Mouse (Mus musculus): Measurements from ENCODE around the gene Znhit6. TPM values are rescaled to one million over a fixed set of nuclear protein-coding genes. Genes with fewer than 3 reads are reported as not detected.

Gene Znhit6
- total and polyA plus RNA-seq, 2 experiments from 2014 or later: 8.1 to 36.6 TPM

- no peak for DNase-seq (ENCODE audit: low spot score)
- H3K4me1 ChIP-seq (ENCODE audit: insufficient read depth, low read length): peaks cover 8% of the 10 kb centered on the region; the same call in 1 of the 2 replicates
These were observed 871 bp downstream of the Znhit6 start for GRCm38 (mm10) chr3:145576876-145577275.

GRCm38 (mm10) chr3:145583043-145583442 lies 7.0 kb downstream of the Znhit6 start:
- Histone ChIP-seq H3K4me1 (ENCODE audit: insufficient read depth, low read length) (no peaks in the 10 kb centered on the region), H3K9ac (replicated peaks; ENCODE audit: low read length, poor library complexity, severe bottlenecking) (no peak overlapping the region), H3K27me3 (ENCODE audit: insufficient read depth, low read length) (no peaks in the 10 kb centered on the region), H3K4me3 (ENCODE audit: low read depth, low read length) (no peak overlapping the region), H3K27ac (ENCODE audit: low read depth, low read length) (no peak overlapping the region), H3K9me3 (ENCODE audit: low read length) (no peaks in the 10 kb centered on the region), H3K4me2 (ENCODE audit: low read depth, low read length, poor library complexity, severe bottlenecking) (no peak overlapping the region), H3K36me3 (ENCODE audit: insufficient read depth, low read length) (peaks cover 36% of the 10 kb centered on the region)
- DNase-seq (ENCODE audit: low spot score) (no peak), ATAC-seq (ENCODE audit: low FRiP score) (no peak)
- no peak for TF ChIP-seq CTCF (IDR thresholded peaks at IDR 0.05)
- WGBS: 91% methylated on average over 4 of the region's 4 CpGs

More at GRCm38 (mm10) chr3:145576876-145577275, 871 bp downstream of the Znhit6 start:
- peak overlapping the region; percentile 80 for H3K4me2 ChIP-seq (ENCODE audit: low read depth, low read length, poor library complexity, severe bottlenecking)
- no peak for TF ChIP-seq CTCF (IDR thresholded peaks at IDR 0.05)
- H3K27ac ChIP-seq (ENCODE audit: low read depth, low read length): peak overlapping the region; percentile 77; the same call in 1 of the 2 replicates
- H3K27me3 ChIP-seq (ENCODE audit: insufficient read depth, low read length): no peaks in the 10 kb centered on the region
- peak overlapping the region; percentile 82 for H3K9ac ChIP-seq (replicated peaks; ENCODE audit: low read length, poor library complexity, severe bottlenecking)
- H3K4me3 ChIP-seq (ENCODE audit: low read depth, low read length): peak overlapping the region; percentile 69
- H3K9me3 ChIP-seq (ENCODE audit: low read length): no peaks in the 10 kb centered on the region
- 29% methylated on average over 15 of the region's 15 CpGs for WGBS
- no peak for ATAC-seq (ENCODE audit: low FRiP score)
- peaks cover 18% of the 10 kb centered on the region for H3K36me3 ChIP-seq (ENCODE audit: insufficient read depth, low read length)

- Histone ChIP-seq H3K4me1 (ENCODE audit: insufficient read depth, low read length) (no peaks in the 10 kb centered on the region), H3K36me3 (ENCODE audit: insufficient read depth, low read length) (peaks cover 30% of the 10 kb centered on the region)
- no peak for ATAC-seq (ENCODE audit: low FRiP score)
These were observed 7.7 kb downstream of the Znhit6 start for GRCm38 (mm10) chr3:145583522-145584200.

GRCm38 (mm10) chr3:145590562-145590961 lies 14.6 kb downstream of the Znhit6 start:
- peaks cover 38% of the 10 kb centered on the region for H3K36me3 ChIP-seq (ENCODE audit: insufficient read depth, low read length)
- no peak overlapping the region for H3K9ac ChIP-seq (replicated peaks; ENCODE audit: low read length, poor library complexity, severe bottlenecking)
- H3K4me1 ChIP-seq (ENCODE audit: insufficient read depth, low read length): no peaks in the 10 kb centered on the region
- TF ChIP-seq CTCF (IDR thresholded peaks at IDR 0.05): no peak
- H3K4me2 ChIP-seq (ENCODE audit: low read depth, low read length, poor library complexity, severe bottlenecking): no peak overlapping the region
- H3K4me3 ChIP-seq (ENCODE audit: low read depth, low read length): no peak overlapping the region
- WGBS: 91% methylated on average over 4 of the region's 4 CpGs
- H3K27me3 ChIP-seq (ENCODE audit: insufficient read depth, low read length): no peaks in the 10 kb centered on the region
- no peaks in the 10 kb centered on the region for H3K9me3 ChIP-seq (ENCODE audit: low read length)
- no peak for DNase-seq (ENCODE audit: low spot score)
- ATAC-seq (ENCODE audit: low FRiP score): no peak
- no peak overlapping the region for H3K27ac ChIP-seq (ENCODE audit: low read depth, low read length)

More at GRCm38 (mm10) chr3:145583522-145584200, 7.7 kb downstream of the Znhit6 start:
- 52% methylated on average over 3 of the region's 3 CpGs for WGBS
- Histone ChIP-seq H3K4me3 (ENCODE audit: low read depth, low read length) (no peak overlapping the region), H3K4me2 (ENCODE audit: low read depth, low read length, poor library complexity, severe bottlenecking) (no peak overlapping the region), H3K27me3 (ENCODE audit: insufficient read depth, low read length) (no peaks in the 10 kb centered on the region), H3K27ac (ENCODE audit: low read depth, low read length) (no peak overlapping the region), H3K9ac (replicated peaks; ENCODE audit: low read length, poor library complexity, severe bottlenecking) (no peak overlapping the region), H3K9me3 (ENCODE audit: low read length) (no peaks in the 10 kb centered on the region)
- peak; percentile 56 for DNase-seq (ENCODE audit: low spot score)
- TF ChIP-seq CTCF (IDR thresholded peaks at IDR 0.05): peak; percentile 75

- Histone ChIP-seq H3K4me1 (ENCODE audit: insufficient read depth, low read length) (no peaks in the 10 kb centered on the region), H3K27me3 (ENCODE audit: insufficient read depth, low read length) (no peaks in the 10 kb centered on the region), H3K4me2 (ENCODE audit: low read depth, low read length, poor library complexity, severe bottlenecking) (no peak overlapping the region), H3K27ac (ENCODE audit: low read depth, low read length) (no peak overlapping the region), H3K36me3 (ENCODE audit: insufficient read depth, low read length) (peaks cover 33% of the 10 kb centered on the region), H3K4me3 (ENCODE audit: low read depth, low read length) (no peak overlapping the region), H3K9me3 (ENCODE audit: low read length) (no peaks in the 10 kb centered on the region), H3K9ac (replicated peaks; ENCODE audit: low read length, poor library complexity, severe bottlenecking) (no peak overlapping the region)
- no peak for TF ChIP-seq CTCF (IDR thresholded peaks at IDR 0.05)
- WGBS: 93% methylated on average over 6 of the region's 6 CpGs
- DNase-seq (ENCODE audit: low spot score): no peak
- no peak for ATAC-seq (ENCODE audit: low FRiP score)
These were observed 16.0 kb downstream of the Znhit6 start for GRCm38 (mm10) chr3:145591841-145592542.

- H3K4me1 ChIP-seq (ENCODE audit: insufficient read depth, low read length): no peaks in the 10 kb centered on the region
- no peak overlapping the region for H3K9ac ChIP-seq (replicated peaks; ENCODE audit: low read length, poor library complexity, severe bottlenecking)
- H3K27me3 ChIP-seq (ENCODE audit: insufficient read depth, low read length): no peaks in the 10 kb centered on the region
- H3K27ac ChIP-seq (ENCODE audit: low read depth, low read length): no peak overlapping the region
- no peak for TF ChIP-seq CTCF (IDR thresholded peaks at IDR 0.05)
- DNase-seq (ENCODE audit: low spot score) (no peak), ATAC-seq (ENCODE audit: low FRiP score) (no peak)
- peaks cover 45% of the 10 kb centered on the region for H3K36me3 ChIP-seq (ENCODE audit: insufficient read depth, low read length)
- no peak overlapping the region for H3K4me3 ChIP-seq (ENCODE audit: low read depth, low read length)
- no peak overlapping the region for H3K4me2 ChIP-seq (ENCODE audit: low read depth, low read length, poor library complexity, severe bottlenecking)
- H3K9me3 ChIP-seq (ENCODE audit: low read length): no peaks in the 10 kb centered on the region
- 90% methylated on average over 6 of the region's 6 CpGs for WGBS
These were observed 19.3 kb downstream of the Znhit6 start for GRCm38 (mm10) chr3:145595354-145595753.
